Mouse (Mus musculus) urinary bladder, postnatal 25 days (tissue): ENCODE data around the gene Supt3.

Experiments used
- DNase-seq: peaks from one replicate; pipeline ENCODE4 v3.0.0; 2022; ENCODE audit warnings: low spot score

Supt3 gene

DNA sequence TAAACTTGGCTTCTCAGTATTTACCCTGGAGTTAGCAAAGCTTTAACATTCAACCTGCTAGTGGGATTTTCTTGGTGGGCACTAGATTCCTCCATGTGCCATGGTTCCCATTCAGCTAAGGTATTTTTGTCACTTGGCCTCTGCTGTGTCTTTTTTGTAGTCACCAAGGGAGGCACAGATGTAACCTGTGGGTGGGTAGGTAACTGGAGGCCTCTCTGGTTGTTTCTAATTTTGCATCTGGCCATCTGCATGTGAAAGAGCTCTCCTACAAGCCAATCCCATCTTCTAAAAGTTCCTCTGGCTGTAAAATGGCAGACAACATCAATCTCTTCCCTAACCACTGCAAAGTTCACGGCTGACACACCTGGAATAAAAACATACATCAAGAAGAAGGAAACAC, 190.2 kb downstream of the Supt3 start:
- no peak for DNase-seq

- no peak for DNase-seq
Measured at GRCm38 (mm10) chr17:44970255-44970654, 193.3 kb downstream of the Supt3 start.

DNA sequence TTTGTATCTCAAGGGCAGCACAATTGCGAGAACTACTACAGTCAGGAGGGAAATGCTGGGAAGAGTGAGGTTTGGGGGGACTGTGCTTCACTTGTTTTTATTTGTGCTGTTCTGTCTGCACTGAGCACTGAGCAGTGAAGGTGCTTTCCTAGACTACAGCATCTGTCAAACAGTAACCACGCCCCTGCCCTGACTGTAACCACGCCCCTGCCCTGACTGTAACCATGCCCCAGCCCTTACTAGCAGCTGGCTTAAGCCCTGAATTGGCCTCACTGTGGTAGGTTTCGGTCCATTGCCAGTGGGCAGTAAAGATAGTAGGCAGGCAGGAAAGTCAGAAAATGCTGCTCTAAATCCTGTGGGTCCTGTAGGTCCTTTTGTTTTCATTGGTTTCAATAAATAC, 196.5 kb downstream of the Supt3 start:
- DNase-seq = no peak

DNA sequence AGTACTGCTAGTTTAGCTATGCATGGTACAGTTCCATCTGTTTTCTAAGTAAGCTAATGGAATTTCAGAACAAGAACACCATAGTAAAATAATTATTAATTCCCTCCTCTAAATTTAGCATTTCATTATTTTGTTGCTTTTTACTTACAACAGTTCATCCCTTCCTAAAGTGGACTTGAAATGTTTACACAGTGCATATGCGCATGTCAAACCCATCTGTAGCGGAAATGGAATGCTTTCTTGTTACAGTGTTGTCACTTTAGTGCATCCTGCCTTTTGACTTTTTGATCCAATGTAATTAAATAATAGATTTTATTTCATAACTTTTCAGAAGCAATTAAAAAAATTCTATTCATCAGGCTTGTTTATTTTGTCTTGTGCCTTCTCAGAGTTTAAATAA, 200.7 kb downstream of the Supt3 start:
- DNase-seq = no peak

DNA sequence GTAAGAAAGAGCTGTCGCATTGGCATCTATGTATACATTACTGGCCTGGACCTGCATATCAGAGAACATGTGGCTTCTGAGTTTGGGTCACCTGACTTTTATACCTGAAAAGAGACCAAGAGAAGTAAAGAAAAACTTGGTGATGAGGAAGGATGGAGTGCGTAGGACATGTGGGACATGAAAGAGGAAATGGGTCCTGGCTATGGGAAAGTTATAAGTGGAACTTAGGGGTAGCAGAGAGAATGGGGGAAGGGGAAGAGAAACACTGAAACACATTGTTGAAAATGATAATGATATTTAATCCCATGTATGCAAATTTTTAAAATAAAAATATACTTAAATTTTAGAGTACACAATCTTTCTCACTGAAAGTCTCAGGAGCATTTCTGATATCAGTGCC, 211.0 kb downstream of the Supt3 start:
- DNase-seq = no peak

DNA sequence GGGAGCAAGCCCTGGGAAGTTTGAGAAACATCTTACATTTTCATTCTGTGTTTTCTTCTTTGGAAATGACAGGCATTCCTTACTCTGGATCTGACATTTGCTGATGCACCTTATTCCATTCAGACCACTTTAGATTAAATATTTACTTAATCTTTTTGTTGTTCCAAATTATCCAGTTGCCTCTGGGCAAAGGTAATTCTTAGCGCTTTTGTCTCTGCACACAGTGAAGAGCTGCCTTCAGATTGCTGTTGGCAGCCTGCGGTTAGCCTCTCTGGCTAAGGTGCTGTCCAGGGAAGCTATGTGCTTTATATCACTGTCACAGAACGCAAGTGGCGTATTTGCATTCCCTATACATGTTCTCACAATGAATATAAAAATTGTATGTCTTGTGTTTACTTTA, 226.4 kb downstream of the Supt3 start:
- DNase-seq = no peak

DNA sequence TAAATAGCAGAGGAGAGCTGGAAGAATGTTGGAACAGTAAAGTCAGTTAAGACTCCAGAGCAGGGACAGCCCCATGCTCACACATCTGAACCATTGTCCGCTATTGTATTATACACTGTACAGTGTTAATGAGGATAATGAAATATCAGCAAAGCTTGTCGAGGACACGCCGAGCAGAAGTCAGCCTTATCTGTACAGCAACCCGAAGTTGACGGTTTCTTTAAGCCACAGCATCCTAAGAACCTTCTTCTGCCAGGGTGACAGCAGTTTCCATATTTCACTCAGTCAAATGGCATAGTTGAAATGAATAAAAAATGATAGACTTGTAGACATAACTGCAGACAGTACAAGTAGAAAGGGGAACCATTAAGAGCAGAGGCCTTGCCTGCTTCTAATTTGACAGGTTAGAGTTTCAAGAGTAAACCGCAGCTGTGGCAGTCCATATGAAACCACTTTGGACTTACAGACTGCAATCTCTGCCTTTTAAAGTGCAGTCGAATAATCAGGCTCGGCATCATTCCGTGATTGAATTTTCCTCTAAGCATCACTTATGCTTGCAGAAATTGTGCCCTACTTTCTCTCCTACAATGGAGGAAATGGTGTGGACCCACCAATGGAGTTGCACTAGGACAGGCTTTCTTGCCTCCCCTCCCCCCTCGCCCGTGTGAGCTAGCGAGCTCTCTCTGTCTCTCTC, 227.7 kb downstream of the Supt3 start:
- no peak for DNase-seq

- no peak for DNase-seq
Measured at GRCm38 (mm10) chr17:45007461-45007860, 230.5 kb downstream of the Supt3 start.

- DNase-seq = no peak
Measured at GRCm38 (mm10) chr17:45008663-45009062, 231.7 kb downstream of the Supt3 start.

DNA sequence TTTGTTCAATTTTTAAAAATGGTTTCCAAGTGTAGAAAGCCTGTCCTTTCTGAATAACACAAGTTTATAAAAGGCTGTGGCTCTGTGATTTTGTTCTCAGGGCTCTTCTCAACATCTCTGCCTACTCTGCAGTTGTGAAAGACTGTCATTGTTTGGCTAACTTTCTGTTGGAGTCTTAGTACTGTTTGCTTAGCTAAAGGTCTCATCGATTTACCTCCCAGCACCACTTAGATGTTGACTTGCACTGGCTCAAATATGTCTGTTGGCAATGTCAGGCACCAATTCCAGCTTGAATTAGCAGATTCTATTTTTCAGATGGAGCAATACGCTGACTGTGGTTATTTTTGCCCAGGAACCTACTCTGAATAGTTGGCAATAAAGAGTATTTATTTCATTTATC, 233.5 kb downstream of the Supt3 start:
- DNase-seq = no peak

DNA sequence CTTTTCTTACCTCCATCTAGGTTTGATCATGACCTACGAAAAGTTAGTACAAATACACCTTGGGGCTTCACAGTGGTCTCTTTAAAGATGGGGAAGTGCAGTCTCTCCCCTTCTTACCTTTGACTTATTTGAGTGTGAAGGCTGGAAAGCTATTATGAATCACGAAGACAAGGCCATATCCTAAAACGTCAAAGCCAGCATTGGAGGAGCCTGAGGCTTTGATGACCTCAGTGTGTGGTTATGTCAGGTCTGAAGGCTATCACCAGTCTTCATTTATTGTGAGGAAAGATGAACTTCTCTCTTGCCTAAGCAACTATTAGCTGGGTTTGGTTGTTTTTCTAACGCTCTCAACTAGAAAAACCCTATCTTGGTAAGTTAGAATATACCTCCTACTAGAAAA, 239.8 kb downstream of the Supt3 start:
- DNase-seq = no peak

DNA sequence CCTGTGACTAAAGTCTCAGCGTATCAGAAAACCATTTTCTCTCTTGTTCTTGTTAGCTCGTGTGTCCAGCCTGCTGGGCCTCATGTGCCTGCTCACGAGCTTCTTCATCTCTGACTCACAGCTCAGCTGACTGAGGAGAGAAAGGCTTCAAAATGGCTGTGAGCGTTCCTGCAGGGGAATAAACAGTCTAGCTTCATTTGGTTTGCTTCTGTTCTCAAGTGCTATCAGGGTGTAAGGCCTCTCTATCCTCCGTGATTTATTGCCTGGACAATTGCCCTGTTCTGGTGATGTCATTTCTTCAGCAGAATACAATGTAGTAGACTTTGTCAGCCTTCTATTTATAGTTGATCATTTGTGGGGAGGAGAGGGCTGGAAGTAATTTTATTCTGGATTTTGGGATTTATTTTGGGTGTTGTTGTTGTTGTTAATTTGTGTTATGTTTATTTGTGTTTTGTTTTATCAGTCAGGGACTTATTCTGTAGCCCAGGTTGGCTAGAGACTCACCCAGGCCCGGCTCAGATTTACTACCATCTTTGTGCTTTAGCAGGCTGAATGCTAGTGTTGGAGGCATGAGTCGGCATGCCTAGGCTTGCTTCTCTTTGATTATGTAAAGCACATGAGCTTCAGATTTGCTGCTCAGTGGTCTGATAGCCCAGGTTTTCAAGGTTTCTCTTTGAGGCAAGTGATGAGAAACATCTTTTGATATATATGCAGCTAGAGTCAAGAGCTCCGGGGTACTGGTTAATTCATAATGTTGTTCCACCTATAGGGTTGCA, 243.4 kb downstream of the Supt3 start:
- peak; percentile 5 for DNase-seq

DNA sequence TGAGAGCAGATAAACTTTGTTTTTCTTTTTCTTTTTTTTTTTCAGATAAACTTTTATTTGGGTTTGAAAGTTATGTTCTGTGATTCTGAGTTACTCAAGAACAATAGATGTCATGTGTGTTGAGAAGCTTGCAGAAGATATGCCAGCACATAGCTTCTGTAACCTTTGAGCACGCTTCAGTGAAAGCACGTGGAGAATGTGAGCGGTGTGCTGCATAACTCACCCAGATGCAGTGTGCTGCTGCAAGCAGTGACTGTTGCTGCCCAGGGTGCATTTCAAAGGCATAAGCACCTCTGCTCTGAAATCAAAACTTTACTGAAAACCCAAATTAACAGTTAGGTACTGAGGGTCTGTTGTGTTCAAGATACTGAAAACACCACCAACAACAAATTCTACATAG, 251.5 kb downstream of the Supt3 start:
- no peak for DNase-seq

GRCm38 (mm10) chr17:45029106-45029505, 252.2 kb downstream of the Supt3 start:
- DNase-seq = no peak

- DNase-seq = no peak
Measured at GRCm38 (mm10) chr17:45032209-45032608, 255.3 kb downstream of the Supt3 start.

DNA sequence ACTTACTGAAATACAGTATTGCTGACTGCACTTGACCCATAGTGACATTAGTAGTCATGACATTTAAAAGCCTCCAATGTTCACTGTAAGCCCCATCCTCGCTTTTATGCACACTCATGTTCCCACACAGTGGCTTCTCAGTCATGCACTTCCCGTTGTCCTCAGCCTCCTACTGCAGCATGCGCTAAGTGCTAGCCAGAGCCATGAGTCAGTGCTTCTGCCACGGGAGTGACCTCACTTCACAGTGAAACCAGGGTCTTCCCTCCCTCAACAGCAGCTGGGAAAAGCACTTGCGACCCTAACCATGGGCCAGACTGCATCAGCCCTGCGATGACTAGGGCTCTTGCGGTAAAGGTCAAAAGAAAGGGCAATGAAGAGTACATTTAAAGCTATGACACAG, 256.7 kb downstream of the Supt3 start:
- no peak for DNase-seq

GRCm38 (mm10) chr17:45041084-45041483, 264.1 kb downstream of the Supt3 start:
- no peak for DNase-seq

- DNase-seq = no peak
Measured at GRCm38 (mm10) chr17:45045804-45046203, 268.9 kb downstream of the Supt3 start.

DNA sequence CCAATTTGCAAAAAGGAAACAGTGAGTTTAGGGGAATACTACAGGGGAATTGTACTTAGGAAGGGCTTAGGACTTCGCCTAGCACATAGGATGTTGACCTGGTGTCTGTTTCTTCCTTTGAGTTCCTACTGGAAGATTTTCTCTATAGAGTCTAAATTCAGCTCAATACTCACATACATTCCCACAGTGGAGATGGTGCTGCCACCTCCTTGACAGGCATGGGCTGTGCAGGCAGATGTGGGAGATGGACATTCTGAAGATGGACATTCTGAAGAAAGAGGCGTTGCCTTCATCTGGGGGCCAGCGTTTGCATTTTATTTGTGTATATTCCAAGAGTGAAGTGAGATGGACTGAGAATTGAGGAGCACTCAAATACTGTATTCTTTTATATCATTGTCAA, 269.6 kb downstream of the Supt3 start:
- no peak for DNase-seq

- DNase-seq = no peak
Measured at GRCm38 (mm10) chr17:45047236-45047635, 270.3 kb downstream of the Supt3 start.

DNA sequence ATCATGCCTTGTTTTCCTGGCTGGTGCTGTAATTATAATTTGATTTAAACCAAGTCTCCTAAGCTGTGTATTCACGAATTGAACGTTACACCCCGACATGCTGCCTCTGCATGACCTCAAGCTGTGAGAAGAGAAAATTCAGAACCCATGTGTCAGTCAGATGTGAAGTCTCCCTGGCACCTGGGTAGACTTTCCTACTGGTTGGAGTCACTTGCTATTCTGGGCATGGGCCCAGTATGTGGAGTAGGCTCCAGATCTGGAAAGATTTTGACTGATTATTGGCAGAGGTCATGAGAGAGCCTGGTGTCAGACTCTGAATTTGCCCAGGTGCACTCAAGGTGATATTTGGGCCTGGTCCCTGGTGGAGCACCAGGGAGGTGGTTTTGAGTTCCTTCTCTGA, 275.0 kb downstream of the Supt3 start:
- no peak for DNase-seq

GRCm38 (mm10) chr17:45053371-45053770, 276.4 kb downstream of the Supt3 start:
- DNase-seq = no peak

DNA sequence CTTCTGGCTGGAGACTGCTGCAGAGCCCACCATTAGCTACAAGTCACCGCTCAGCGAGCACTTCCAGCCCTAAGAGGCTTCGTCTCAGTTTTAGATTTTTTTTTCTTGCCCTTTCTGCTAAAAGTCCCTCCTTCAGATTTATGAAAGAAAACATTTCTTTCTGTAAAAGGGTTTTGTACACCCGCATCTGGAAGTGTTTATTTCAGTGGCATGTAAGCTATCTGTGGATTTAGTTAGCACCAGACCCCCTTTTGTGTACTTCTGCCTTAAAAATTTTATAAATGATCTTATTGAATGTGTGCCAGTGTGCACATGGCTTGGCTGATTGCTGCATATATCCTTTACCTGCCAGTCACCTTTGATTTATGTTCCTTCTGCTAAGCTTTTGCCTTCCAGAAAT, 277.6 kb downstream of the Supt3 start:
- no peak for DNase-seq

DNA sequence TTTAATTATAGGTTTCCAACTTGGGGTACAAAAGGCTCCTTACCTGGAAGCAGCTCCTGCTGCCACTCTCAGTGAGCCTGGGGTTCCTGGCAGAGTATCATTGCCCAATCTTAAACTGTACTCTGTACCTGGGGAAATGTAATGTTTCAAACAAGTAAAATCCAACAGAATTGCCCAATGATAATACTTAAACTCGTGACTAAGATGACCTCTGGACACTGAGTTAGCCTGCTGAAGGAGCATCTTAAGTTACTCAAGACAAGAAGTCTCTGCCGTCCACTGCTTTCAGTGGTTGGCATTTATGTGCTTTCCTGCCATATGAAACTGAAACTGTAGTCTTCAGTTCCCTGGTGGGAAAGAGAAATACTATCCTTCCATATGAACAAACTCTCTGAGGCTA, 279.9 kb downstream of the Supt3 start:
- no peak for DNase-seq
